Mouse (Mus musculus): ENCODE data around the gene 1700018B08Rik.

The 1700018B08Rik gene

GRCm38 (mm10) chr8:121532381-121532780, 11.7 kb downstream of the 1700018B08Rik start:
- in situ Hi-C loops (cut with MboI; ENCODE audit: low pct_unique_long_range_greater_than_20kb in 1 of 2, low sequenced_read_pairs in 2 of 2, unreplicated experiment in 1 of 2) = no loop called here

GRCm38 (mm10) chr8:121530639-121531038, 13.5 kb downstream of the 1700018B08Rik start:
- in situ Hi-C loops (cut with MboI; ENCODE audit: low pct_unique_long_range_greater_than_20kb in 1 of 2, low sequenced_read_pairs in 2 of 2, unreplicated experiment in 1 of 2) = no loop called here

- in situ Hi-C loops (cut with MboI; ENCODE audit: low pct_unique_long_range_greater_than_20kb in 1 of 2, low sequenced_read_pairs in 2 of 2, unreplicated experiment in 1 of 2) = loop anchor here in 1 of 2 experiments (10.0 kb wide), 1 partner anchor 414 kb away; the partner anchor contains the start of gene Foxc2
Observed at GRCm38 (mm10) chr8:121528790-121529189, 15.3 kb downstream of the 1700018B08Rik start.

- in situ Hi-C loops (cut with MboI; ENCODE audit: low pct_unique_long_range_greater_than_20kb in 1 of 2, low sequenced_read_pairs in 2 of 2, unreplicated experiment in 1 of 2) = loop anchor here in 1 of 2 experiments (10.0 kb wide), 1 partner anchor 413 kb away; the partner anchor contains the start of gene Foxc2
Observed at GRCm38 (mm10) chr8:121527751-121528150, 16.4 kb downstream of the 1700018B08Rik start.

GRCm38 (mm10) chr8:121526811-121527550, 17.1 kb downstream of the 1700018B08Rik start:
- in situ Hi-C loops (cut with MboI; ENCODE audit: low pct_unique_long_range_greater_than_20kb in 1 of 2, low sequenced_read_pairs in 2 of 2, unreplicated experiment in 1 of 2) = loop anchor here in 1 of 2 experiments (10.0 kb wide), 1 partner anchor 412 kb away; the partner anchor contains the start of gene Foxc2

GRCm38 (mm10) chr8:121525111-121525818, 18.9 kb downstream of the 1700018B08Rik start:
- in situ Hi-C loops (cut with MboI; ENCODE audit: low pct_unique_long_range_greater_than_20kb in 1 of 2, low sequenced_read_pairs in 2 of 2, unreplicated experiment in 1 of 2) = loop anchor here in 1 of 2 experiments (10.0 kb wide), 1 partner anchor 410 kb away; the partner anchor contains the start of gene Foxc2

GRCm38 (mm10) chr8:121513429-121513828, 30.7 kb downstream of the 1700018B08Rik start:
- in situ Hi-C loops (cut with MboI; ENCODE audit: low pct_unique_long_range_greater_than_20kb in 1 of 2, low sequenced_read_pairs in 2 of 2, unreplicated experiment in 1 of 2) = loop anchor here in 1 of 2 experiments (5.0 to 10.0 kb wide), 2 partner anchors 299 to 401 kb away; no protein-coding TSS in a partner anchor

GRCm38 (mm10) chr8:121511751-121512150, 32.4 kb downstream of the 1700018B08Rik start:
- in situ Hi-C loops (cut with MboI; ENCODE audit: low pct_unique_long_range_greater_than_20kb in 1 of 2, low sequenced_read_pairs in 2 of 2, unreplicated experiment in 1 of 2) = loop anchor here in 1 of 2 experiments (5.0 to 10.0 kb wide), 2 partner anchors 297 to 399 kb away; no protein-coding TSS in a partner anchor

- in situ Hi-C loops (cut with MboI; ENCODE audit: low pct_unique_long_range_greater_than_20kb in 1 of 2, low sequenced_read_pairs in 2 of 2, unreplicated experiment in 1 of 2) = no loop called here
Observed at GRCm38 (mm10) chr8:121497621-121498020, 46.5 kb downstream of the 1700018B08Rik start.

GRCm38 (mm10) chr8:121491633-121492032, 52.5 kb downstream of the 1700018B08Rik start:
- in situ Hi-C loops (cut with MboI; ENCODE audit: low pct_unique_long_range_greater_than_20kb in 1 of 2, low sequenced_read_pairs in 2 of 2, unreplicated experiment in 1 of 2) = no loop called here

- in situ Hi-C loops (cut with MboI; ENCODE audit: low pct_unique_long_range_greater_than_20kb in 1 of 2, low sequenced_read_pairs in 2 of 2, unreplicated experiment in 1 of 2) = no loop called here
Observed at GRCm38 (mm10) chr8:121484072-121484782, 59.9 kb downstream of the 1700018B08Rik start.

Data from mouse embryonic stem cell (cell line).